Mouse (Mus musculus) lung, postnatal 0 days (tissue): Measurements from ENCODE around the gene Arhgap9.

Experiments used
- CTCF ChIP-seq: IDR thresholded peaks from 2 replicates; pipeline ENCODE4 v1.5.1; 2016; ENCODE audit warnings: antibody characterized with exemption, mild to moderate bottlenecking
- EP300 ChIP-seq: IDR thresholded peaks from 2 replicates; pipeline ENCODE4 v1.6.1; 2016; ENCODE audit warnings: antibody characterized with exemption, mild to moderate bottlenecking, control low read depth

DNA sequence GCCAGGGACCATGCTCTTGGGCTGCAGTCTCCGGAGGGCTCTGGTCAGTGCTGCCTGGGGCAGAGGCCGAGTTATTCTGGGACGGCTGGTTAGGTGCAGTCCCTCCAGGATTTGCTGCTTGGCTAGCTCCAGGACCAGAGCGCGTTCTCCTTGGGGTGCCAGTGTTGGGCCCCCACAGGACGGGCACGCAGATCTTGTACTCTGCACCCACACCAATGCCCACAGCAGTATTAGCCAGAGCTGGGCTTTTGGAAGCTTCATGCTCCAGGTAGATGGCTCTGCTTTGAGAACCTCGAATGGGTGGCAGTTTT lies 29.5 kb downstream of the Arhgap9 start:
- no peak for TF ChIP-seq EP300
- no peak for TF ChIP-seq CTCF
